In genomic region chr2:78279382-78280056, GRCm38 (mm10) we compare ENCODE assay signal across 8 mouse cellular contexts.
A peak's percentile ranks its signal among the peaks of the same experiment; 100 is the strongest.
DNase-seq lines count a peak whose midpoint lies in the region; ATAC-seq lines count a peak whose summit lies in the region.

No protein-coding gene starts in this region.

- no peaks in the 10 kb centered on the region for H3K9me3 ChIP-seq in forebrain, embryonic 14.5 days (replicated peaks; ENCODE audit: control insufficient read depth, low read length)
- H3K9me3 ChIP-seq in forebrain, embryonic 12.5 days = no peaks in the 10 kb centered on the region

- H3K27ac ChIP-seq in forebrain, embryonic 14.5 days (ENCODE audit: low read depth, low read length) = no peak overlapping the region
- H3K27ac ChIP-seq in forebrain, embryonic 12.5 days = no peak overlapping the region

- H3K4me3 ChIP-seq in forebrain, embryonic 14.5 days (ENCODE audit: low read depth, low read length) = no peak overlapping the region
- no peak overlapping the region for H3K4me3 ChIP-seq in forebrain, embryonic 12.5 days (replicated peaks)

- WGBS in forebrain, embryonic 14.5 days = 68% methylated on average over 5 of the region's 5 CpGs
- WGBS in forebrain, embryonic 12.5 days = 81% methylated on average over 5 of the region's 5 CpGs

- no peaks in the 10 kb centered on the region for H3K27me3 ChIP-seq in forebrain, embryonic 14.5 days (replicated peaks; ENCODE audit: control insufficient read depth, insufficient read depth, low read length)
- no peaks in the 10 kb centered on the region for H3K27me3 ChIP-seq in forebrain, embryonic 12.5 days

- no peak for ATAC-seq in forebrain, embryonic 14.5 days
- no peak for ATAC-seq in forebrain, embryonic 12.5 days (ENCODE audit: low FRiP score)

- H3K4me1 ChIP-seq in forebrain, embryonic 14.5 days (ENCODE audit: control insufficient read depth, insufficient read depth, low read length) = peaks cover 6% of the 10 kb centered on the region
- H3K4me1 ChIP-seq in forebrain, embryonic 12.5 days = peaks cover 3% of the 10 kb centered on the region; the same call in 1 of the 2 replicates

- DNase-seq in forebrain, embryonic 14.5 days (ENCODE audit: low spot score) = peak; percentile 57
- peak; percentile 63 for DNase-seq in urinary bladder, postnatal 14 days (ENCODE audit: low spot score)
- no peak for DNase-seq in urinary bladder, postnatal 10 days (ENCODE audit: low spot score)
- peak; percentile 17 to 48 for DNase-seq in lung, adult 18-20 months
- DNase-seq in urinary bladder, postnatal 4 days (ENCODE audit: low spot score in 2 of 2) = peak; percentile 52 to 63
- no peak for DNase-seq in spleen, postnatal 4 days (ENCODE audit: low spot score in 2 of 2)
- no peak for DNase-seq in neural tube, embryonic 10.5 days (ENCODE audit: extremely low spot score, low spot score)

- no peak overlapping the region for H3K9ac ChIP-seq in forebrain, embryonic 14.5 days (ENCODE audit: low read length)
- no peak overlapping the region for H3K9ac ChIP-seq in forebrain, embryonic 12.5 days

- H3K4me2 ChIP-seq in forebrain, embryonic 14.5 days (ENCODE audit: low read length) = no peak overlapping the region
- no peak overlapping the region for H3K4me2 ChIP-seq in forebrain, embryonic 12.5 days

- no peaks in the 10 kb centered on the region for H3K36me3 ChIP-seq in forebrain, embryonic 14.5 days (ENCODE audit: control insufficient read depth, insufficient read depth, low read length)
- no peaks in the 10 kb centered on the region for H3K36me3 ChIP-seq in forebrain, embryonic 12.5 days (replicated peaks)

Comparison
In these comparisons a context has a peak if more than half of its experiments do, and no peak if none do; other contexts are left out.
1. DNase-seq: peak in forebrain, embryonic 14.5 days (single experiment), urinary bladder, postnatal 14 days (single experiment), lung, adult 18-20 months (2 of 2) and urinary bladder, postnatal 4 days (2 of 2); none in urinary bladder, postnatal 10 days (single experiment), spleen, postnatal 4 days (0 of 2) and neural tube, embryonic 10.5 days (single experiment).